Mouse (Mus musculus): Measurements from ENCODE around the gene Ppid. TPM values are rescaled to one million over a fixed set of nuclear protein-coding genes. Genes with fewer than 3 reads are reported as not detected.

The Ppid gene
- 34.3 TPM for polyA plus RNA-seq (2014; fragmentation: Illumina TruSeq; extraction: RNeasy Lipid Tissue Mini Kit (QIAGEN cat#74804); ENCODE audit: insufficient read depth, low read depth, low replicate concordance)

DNA sequence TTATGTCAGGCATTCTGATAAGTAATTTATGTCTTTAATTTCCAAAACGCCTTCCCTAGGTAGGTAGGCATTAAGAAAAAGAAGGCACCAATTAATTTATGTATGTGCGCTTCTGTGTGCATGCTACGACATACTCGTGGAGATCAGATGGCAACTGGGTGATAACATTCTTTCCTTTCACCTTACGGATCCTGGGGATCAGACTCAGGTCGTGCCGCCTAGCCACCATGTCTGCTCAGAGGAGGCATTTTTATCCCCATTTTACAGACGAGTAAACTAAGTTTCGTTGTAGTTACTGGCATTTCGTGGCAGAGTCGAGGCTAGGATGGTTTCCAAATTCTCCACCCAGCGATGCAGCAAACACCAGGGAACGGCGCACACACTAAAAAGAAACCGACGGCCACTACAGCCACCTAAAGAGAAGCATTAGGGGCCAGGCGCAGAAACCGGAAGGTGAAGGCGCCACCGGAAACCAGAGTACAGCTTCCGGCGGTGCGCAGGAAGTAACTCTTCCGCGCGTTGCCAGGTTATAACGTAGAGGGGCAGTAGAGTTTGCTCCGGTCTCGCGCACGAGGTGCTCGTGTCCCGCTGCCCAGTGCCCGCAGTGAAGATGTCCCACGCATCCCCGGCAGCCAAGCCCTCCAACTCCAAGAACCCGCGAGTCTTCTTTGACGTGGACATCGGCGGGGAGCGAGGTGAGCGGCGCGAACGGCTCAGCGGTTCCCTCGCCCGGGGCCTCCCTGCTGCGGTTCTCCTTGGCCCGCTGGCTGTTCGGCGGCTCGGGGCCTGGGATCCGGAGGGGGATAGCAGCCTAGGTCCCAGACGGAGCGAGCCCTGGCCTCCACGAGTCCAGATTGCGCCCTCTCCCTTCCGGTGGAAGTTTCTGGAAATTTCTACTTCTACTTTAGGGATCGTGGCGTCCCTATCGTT is at the start of gene Ppid:
Ppid (plus strand) TSS at position 480 of the 930 bp plus-strand sequence.

DNA sequence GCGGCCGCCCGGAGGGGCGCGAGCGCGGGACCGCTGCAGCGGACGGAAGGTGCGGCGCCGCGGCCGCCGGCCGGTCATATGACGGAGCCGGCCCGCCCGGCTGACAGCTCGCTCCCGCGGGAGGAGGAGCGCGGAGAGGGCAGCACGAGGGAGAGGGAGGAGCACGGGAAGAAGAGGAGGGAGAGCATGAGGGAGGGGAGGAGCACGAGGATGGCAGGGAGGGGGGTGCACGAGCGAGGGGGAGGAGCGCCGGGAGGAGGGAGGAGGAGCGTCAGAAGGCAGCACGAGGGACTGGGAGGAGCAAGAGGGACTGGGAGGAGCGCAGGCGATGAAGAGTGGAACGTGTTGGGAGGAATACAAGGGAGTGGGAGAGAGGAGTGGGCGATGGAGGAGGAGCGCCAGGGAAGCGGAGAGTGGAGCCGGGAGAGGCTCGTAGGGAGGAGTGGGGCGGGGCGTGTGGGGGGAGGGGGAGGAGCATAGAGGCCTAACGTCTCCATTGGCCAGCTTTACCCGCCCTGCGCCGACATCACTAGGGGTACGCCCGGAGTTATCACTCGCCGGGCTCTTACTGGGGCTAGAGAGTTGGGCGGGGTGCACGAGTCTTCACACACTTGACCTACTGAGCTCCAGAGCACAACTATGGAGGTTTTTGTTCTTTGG is 23.3 kb upstream of the Ppid start, which contains the start of gene Fnip2:
Fnip2 (minus strand) TSS at position 94 of the 660 bp plus-strand sequence.

DNA sequence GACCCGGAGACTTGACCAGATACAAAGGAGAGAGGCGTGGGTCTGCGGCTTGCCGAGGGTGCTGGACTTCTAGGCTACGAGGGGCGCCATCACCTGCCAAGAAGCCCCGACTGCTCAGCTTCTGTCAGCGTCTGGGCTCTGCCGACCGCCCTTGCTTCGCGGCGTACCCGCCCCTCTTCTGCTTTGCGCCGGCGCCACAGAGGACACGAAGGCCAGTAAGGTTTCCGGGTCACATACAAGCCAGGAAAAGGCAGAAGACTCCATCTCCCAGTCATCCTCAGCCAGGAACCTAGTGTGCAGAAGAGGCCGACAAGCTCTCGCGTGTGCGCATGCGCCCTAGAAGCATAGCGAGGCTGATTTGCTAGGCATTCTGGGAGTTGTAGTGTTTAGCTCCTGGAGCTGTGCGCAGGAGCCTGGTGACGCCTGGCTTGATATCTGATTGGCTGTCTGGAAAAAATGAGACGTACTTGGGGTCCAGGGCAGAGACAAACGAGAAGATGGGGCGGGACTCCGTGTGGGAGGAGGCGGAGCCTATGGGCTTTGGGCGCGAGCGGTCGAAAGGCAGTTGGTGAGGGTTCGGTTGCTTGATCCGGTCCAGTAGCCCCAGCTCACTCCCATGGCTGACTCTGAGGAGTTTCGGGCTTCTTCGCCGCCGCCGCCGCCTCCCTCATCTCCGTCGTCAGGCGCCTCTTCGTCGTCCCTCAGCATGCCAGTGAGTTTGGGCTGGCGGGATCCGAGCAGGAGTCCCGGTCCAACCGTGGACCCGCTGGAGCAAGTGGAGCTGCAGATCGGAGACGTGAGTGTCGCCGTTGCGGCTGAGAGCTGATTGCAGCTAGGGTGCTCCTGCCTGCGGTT is 37.6 kb downstream of the Ppid start, which contains the start of gene 4930579G24Rik:
4930579G24Rik (plus strand) TSS at position 519 of the 855 bp plus-strand sequence.

DNA sequence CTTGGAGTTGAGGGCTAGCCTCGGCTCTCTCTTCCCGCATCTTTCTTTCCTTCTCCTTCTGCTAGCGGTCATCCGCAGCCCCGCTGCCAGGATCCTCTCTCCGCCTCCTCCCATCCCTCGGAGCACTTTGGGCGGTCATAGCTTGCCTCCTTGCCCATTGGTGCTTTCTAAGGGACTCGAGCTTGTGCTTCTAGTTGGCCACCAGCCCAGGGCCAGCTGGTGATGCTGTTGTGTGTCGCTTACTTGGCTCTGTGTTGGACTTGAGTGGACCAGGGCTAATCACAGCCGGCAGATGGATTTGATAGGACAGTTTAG is 38.2 kb downstream of the Ppid start, which contains the start of gene Etfdh:
Etfdh (minus strand) TSS at position 85 of the 315 bp plus-strand sequence.

Other genes starting within 250 kb of the Ppid start
- gene Fnip2, start 23.5 kb upstream of the Ppid start, polyA plus RNA-seq (2014; fragmentation: Illumina TruSeq; extraction: RNeasy Lipid Tissue Mini Kit (QIAGEN cat#74804); ENCODE audit: insufficient read depth, low read depth, low replicate concordance), result 4.4 TPM
- gene 4930579G24Rik, start 37.7 kb downstream of the Ppid start, polyA plus RNA-seq (2014; fragmentation: Illumina TruSeq; extraction: RNeasy Lipid Tissue Mini Kit (QIAGEN cat#74804); ENCODE audit: insufficient read depth, low read depth, low replicate concordance), result 1.8 TPM
- gene Etfdh, start 38.2 kb downstream of the Ppid start, polyA plus RNA-seq (2014; fragmentation: Illumina TruSeq; extraction: RNeasy Lipid Tissue Mini Kit (QIAGEN cat#74804); ENCODE audit: insufficient read depth, low read depth, low replicate concordance), result 26.1 TPM
- 0.19 TPM for gene Rxfp1, start 146.5 kb downstream of the Ppid start, polyA plus RNA-seq (2014; fragmentation: Illumina TruSeq; extraction: RNeasy Lipid Tissue Mini Kit (QIAGEN cat#74804); ENCODE audit: insufficient read depth, low read depth, low replicate concordance)